Mouse (Mus musculus) ES-E14 (cell line): ENCODE data around the gene Fam120c.

Experiments
- HCFC1 ChIP-seq: IDR thresholded peaks from 2 replicates; pipeline ENCODE4 v1.6.1; 2012; ENCODE audit warnings: low read length, inconsistent platforms, borderline replicate concordance; ENCODE audit not compliant: insufficient read depth
- ZC3H11A ChIP-seq: IDR thresholded peaks from 2 replicates; pipeline ENCODE4 v1.6.1; 2012; ENCODE audit warnings: low read depth, mild to moderate bottlenecking, inconsistent platforms, low read length, borderline replicate concordance

DNA sequence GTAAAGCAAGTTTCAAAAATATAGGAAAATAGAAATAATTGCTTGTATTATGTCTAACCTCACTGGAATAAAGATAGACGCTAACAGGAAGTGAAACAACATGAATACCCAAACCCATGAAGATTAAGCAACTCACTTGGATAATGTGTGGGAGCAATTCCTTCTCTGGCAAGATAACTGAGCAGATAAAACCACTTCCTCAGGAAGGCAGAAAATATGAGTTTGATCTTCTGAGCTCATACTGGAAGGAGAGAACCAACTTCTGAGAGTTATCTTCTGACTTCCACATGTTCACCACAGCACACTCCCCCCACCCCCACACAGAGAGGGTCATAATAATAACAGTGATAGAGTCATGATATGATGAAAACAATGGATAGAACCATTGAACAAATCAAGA is 152.6 kb downstream of the Fam120c start:
- TF ChIP-seq ZC3H11A, result no peak
- no peak for TF ChIP-seq HCFC1
